Mouse (Mus musculus) T-cell, adult 2 months (primary cell): ENCODE data around the gene Ift88.

Source experiments
- DNase-seq: peaks from one replicate; pipeline ENCODE4 v3.0.0; 2022; ENCODE audit warnings: low spot score

Gene Ift88

GRCm38 (mm10) chr14:57533214-57533613 is 109.4 kb downstream of the Ift88 start:
- DNase-seq = peak; percentile 17

GRCm38 (mm10) chr14:57533841-57534240 is 110.0 kb downstream of the Ift88 start:
- DNase-seq = no peak

GRCm38 (mm10) chr14:57534346-57534745 is 110.5 kb downstream of the Ift88 start:
- no peak for DNase-seq

GRCm38 (mm10) chr14:57534961-57535360 is 111.1 kb downstream of the Ift88 start:
- DNase-seq = no peak

- no peak for DNase-seq
Observed at GRCm38 (mm10) chr14:57535646-57536045, 111.8 kb downstream of the Ift88 start.

- no peak for DNase-seq
Observed at GRCm38 (mm10) chr14:57536820-57537219, 113.0 kb downstream of the Ift88 start.

- no peak for DNase-seq
Observed at GRCm38 (mm10) chr14:57537261-57538015, 113.6 kb downstream of the Ift88 start.

- DNase-seq = no peak
Observed at GRCm38 (mm10) chr14:57540683-57541082, 116.8 kb downstream of the Ift88 start.

- DNase-seq = peak; percentile 4
Observed at GRCm38 (mm10) chr14:57542231-57542630, 118.4 kb downstream of the Ift88 start.

- DNase-seq = no peak
Observed at GRCm38 (mm10) chr14:57543420-57544039, 119.7 kb downstream of the Ift88 start.

- DNase-seq = no peak
Observed at GRCm38 (mm10) chr14:57545526-57545925, 121.7 kb downstream of the Ift88 start.

- DNase-seq = no peak
Observed at GRCm38 (mm10) chr14:57546131-57546530, 122.3 kb downstream of the Ift88 start.

GRCm38 (mm10) chr14:57546557-57547021 is 122.7 kb downstream of the Ift88 start:
- DNase-seq = no peak

- DNase-seq = no peak
Observed at GRCm38 (mm10) chr14:57547062-57547461, 123.2 kb downstream of the Ift88 start.

GRCm38 (mm10) chr14:57552945-57553344 is 129.1 kb downstream of the Ift88 start:
- no peak for DNase-seq

GRCm38 (mm10) chr14:57554434-57554833 is 130.6 kb downstream of the Ift88 start:
- no peak for DNase-seq

- no peak for DNase-seq
Observed at GRCm38 (mm10) chr14:57555471-57556070, 131.7 kb downstream of the Ift88 start.

- DNase-seq = no peak
Observed at GRCm38 (mm10) chr14:57556922-57557321, 133.1 kb downstream of the Ift88 start.

- DNase-seq = no peak
Observed at GRCm38 (mm10) chr14:57565626-57566025, 141.8 kb downstream of the Ift88 start.
